Mouse (Mus musculus): ENCODE measurements around the gene Ptprd.

Gene Ptprd

GRCm38 (mm10) chr4:76286016-76286415 is 1925.7 kb downstream of the Ptprd start:
- no peak for DNase-seq

DNA sequence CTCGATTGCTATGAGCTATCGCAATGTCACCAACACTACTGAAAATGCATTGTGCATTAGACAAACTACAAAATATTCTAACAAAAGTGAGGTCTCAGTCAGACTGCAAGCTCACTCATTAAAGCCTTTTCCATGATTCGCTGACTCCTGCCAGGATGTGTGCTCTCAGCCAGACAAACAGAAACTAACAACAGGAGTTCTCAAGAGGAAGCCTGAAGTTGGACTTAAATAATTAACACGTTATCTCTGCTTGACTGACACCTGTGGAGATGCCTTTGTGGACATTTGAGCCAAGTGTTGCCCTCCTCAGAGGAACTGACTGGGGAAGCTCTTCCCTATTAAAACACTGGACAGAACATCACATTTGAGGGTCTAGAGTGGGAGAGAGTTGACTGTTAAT is 1928.9 kb downstream of the Ptprd start:
- DNase-seq, result no peak

DNA sequence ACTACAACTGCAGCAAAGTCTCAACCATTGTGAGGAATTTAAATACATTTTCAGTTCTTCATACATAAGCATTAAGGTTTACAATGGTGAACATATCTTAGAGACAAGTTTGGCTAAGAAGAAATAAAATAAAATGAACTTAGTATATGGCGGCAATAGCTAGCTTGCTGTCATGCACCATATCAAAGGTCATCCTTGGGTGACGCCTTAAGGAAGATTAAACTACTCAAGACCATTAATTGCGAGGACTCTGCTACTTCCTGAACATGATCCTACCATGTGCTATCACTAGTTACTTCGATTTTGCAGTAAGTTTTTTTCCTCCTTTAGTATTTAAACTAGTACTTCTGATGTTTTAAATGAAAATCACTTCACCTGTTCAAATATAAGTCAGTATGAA is 1949.0 kb downstream of the Ptprd start:
- no peak for DNase-seq

GRCm38 (mm10) chr4:76260686-76261085 is 1951.1 kb downstream of the Ptprd start:
- DNase-seq, result no peak

GRCm38 (mm10) chr4:76260286-76260685 is 1951.5 kb downstream of the Ptprd start:
- DNase-seq, result no peak

DNA sequence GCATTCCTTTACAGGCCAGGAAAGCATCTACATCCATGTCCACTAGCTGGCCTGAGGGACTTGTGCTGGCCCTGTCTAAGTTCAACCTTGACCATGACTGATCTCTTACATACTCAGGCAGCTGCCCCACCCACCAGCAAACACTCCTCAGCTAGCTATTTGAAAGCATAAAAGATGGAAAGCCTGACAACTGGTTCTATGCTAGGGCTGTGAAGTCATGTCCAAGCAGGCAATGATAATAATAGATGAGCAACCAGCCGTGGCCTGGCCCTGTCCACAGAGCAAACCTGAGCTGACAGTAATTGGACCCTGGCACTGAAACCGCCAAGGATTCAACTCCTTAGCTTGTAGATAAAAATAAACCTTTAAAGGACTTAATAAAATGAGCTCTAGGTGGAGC is 1952.1 kb downstream of the Ptprd start:
- peak; percentile 10 to 13 for DNase-seq

DNA sequence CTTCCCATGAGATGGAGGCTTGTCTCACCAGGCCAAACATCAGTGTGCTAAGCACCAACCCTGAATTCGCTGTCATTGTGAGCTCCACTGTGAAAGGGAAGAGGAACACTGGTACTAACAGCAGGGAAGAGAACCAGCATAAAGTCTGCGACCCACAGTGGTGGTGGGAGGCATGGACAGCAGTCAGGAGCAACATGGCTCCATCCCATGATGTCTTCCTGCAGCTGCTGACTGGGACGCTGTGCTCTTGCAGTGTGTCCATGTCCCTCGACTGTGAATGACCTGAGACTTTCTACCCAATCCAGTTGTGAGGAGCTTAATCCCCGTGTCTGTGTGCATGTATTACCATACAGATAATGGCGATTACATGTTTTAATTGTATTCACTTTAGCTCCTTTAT is 1967.4 kb downstream of the Ptprd start:
- no peak for DNase-seq

DNA sequence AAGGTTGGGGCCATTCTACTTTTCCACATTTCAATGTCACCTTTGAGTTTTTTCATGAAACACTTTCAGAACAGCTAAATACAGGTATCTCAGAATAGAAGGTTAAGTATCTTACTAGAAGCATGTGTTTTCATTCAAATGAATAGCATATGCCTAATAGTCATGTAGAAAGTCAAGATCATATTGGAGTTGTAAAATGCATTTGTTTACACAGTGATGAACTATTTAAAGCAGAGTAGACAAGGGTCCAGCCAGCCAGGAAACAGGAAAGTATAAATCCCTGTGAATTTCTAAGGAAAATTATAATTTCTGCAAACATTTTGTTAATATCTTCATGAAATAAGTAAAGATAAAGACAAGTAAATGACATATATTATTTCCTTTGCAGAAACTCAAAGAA is 1970.2 kb downstream of the Ptprd start:
- no peak for DNase-seq

GRCm38 (mm10) chr4:76241140-76241539 is 1970.6 kb downstream of the Ptprd start:
- no peak for DNase-seq

DNA sequence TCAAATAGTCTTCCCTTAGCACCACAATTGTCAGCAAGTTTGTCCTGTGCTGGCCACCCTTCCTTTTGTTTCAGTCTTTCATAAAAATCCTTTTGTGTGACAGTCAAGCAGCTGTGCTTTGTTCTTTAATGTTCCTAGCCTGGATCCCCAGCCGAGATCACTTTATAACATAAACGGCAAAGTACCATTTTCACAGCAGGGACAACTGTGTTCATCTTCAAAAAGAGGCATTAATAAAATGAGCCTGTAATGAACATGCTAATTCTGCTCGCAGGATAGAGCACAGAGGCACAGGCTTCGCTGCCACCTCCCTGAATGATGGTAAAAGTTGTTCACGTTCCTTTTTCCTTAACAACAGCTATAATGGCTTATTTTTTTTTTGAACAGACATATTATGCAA is 1972.7 kb downstream of the Ptprd start:
- DNase-seq, result no peak

GRCm38 (mm10) chr4:76238577-76238976 is 1973.2 kb downstream of the Ptprd start:
- no peak for DNase-seq

DNA sequence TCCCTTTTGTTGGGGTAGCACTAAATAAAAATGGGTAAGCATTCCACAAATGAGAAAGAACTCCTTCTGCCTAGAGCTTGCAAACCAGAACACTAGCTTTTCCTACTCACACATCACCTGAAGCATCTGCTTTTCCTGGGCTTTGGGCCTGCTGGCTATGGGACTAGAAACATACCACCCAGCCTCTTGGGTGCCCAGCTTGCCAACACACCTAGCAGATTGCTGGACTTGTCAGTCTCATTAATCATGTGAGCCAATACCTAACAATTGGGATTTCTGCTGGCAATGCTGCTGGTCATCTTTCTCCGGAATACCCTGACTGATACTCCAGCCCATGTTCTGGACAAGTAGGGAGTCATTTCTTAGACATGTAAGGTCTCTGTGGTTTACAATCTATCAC is 1973.9 kb downstream of the Ptprd start:
- no peak for DNase-seq

DNA sequence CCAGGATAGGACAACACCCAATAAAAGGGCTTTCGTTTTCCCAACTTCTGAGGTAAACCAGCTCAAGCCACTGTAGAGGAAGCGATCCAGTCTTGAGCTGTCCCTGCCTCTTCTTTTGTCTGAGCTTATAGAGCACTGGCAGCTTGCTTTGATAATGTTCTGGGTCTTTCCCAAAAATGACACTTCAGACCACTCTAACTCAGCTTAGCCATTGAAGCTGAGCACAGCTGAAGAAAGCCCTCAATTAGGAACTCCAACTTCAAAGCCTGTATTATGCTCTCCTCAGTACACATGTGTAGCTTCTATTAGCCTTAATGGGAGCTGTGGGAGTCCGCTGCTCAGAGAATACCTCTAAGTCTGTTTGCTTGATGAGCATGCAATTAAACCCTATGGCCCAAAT is 1988.0 kb downstream of the Ptprd start:
- no peak for DNase-seq

GRCm38 (mm10) chr4:76222520-76222919 is 1989.2 kb downstream of the Ptprd start:
- no peak for DNase-seq

DNA sequence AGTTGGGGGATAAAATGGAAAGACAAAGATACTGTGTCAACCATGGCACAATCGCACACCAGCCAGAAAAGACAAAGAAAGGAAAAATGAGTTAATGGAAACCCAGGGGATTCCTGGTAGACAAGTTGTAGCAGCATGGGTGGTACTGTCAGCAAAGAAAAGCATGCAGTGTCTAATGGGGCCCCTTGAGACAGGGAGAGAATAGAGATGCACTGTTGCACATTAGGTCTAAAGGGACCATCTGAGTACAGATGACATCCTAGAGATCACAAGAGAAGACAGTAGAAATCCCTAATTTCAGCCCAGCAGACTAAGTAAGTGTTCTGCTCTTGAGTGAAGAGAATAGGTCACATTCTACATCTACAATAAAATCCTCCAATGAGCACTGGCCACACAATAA is 1993.7 kb downstream of the Ptprd start:
- no peak for DNase-seq

GRCm38 (mm10) chr4:76215141-76215540 is 1996.6 kb downstream of the Ptprd start:
- no peak for DNase-seq

DNA sequence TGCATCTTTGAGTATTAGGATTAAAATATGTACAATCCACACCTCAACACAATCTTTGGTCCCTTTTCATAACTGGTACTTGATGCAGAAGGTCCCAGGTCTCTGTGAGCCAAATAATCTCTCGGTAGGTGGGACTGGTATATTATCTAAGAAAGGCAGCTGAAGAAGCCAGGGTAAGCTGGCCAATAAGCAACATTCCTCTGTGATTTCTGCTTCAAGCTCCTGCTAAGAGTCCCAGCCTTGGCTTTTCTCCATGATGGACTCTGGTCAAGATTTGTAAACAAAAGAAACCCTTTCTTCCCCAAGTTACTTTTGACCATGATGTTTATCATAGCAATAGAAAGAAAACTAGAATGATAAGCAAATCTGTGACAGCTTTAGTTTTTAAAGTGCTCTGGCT is 2012.4 kb downstream of the Ptprd start:
- DNase-seq, result no peak

DNA sequence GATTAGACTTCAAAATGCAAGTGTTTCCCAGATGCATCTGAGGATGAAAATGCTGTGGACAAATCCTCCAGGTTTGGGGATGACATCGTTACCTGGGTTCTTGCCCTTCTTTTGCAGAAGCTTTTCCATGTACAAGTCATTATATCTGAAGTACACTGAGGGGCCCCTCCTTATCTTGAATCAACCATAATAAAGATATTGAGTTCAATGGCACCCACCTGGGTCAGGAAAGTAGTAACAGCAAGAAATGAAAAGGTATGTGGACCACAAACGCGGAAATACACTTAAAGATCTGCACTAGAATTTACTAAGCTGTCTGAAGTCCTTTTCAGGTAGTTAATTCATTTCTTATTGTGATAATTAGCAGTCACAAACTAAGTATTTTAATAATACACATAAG is 2017.0 kb downstream of the Ptprd start:
- DNase-seq, result no peak

DNA sequence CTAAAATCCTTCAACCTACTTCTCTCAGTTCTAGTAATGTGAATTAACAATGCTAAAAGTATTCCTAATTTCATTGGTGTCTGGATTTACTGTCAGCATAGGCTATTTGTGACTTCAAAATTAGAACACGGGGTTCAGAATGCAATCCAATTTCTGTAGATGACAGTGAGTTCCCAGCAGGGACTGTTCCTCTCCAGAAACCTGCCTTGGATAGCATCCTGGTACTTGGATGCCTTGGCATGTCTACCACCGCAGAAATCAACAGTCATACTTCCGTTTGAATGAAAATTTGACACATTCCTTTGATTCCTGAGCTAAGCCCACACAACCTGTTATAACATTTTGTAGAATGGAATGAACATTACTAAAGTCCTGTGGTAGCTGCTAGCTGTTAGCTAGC is 2018.3 kb downstream of the Ptprd start:
- no peak for DNase-seq

- DNase-seq, result no peak
These were observed 2019.7 kb downstream of the Ptprd start for GRCm38 (mm10) chr4:76192031-76192430.

DNA sequence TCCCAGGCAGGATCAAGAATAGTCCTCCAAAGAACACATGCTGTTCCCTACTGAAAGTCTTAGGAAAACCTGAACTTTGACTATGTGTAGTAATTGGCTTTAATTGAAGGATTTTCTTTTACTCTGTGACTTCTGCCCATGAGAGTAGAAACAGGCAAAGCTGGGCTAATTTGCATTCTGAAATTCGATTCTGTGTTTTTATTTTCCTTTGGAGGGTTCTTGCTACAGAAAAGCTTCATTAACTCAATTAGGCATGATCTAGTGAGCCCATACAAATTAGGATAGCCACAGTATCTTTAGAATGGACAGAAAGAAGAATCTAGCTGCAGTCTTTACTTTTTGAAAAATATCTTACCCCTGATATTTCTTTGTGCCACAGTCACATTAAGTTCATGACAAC is 2021.0 kb downstream of the Ptprd start:
- no peak for DNase-seq

DNA sequence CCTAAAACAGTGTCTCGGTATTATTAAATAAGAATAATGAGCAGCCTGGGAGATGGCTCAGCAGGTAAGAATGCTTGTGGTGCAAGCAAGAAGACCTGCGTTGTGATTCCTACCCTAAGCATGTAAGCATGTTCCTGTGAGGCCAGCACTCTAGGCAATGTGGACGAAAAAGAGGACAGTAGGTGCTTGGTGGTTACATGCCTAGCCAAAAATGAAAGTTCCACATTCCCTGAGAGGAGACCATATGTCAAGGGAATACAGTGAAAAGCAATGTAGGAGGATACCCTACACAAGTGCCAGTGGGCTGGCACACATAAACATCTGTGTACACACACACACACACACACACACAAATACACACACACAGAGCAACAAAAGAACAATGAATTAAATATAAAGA is 2028.7 kb downstream of the Ptprd start:
- no peak for DNase-seq

DNA sequence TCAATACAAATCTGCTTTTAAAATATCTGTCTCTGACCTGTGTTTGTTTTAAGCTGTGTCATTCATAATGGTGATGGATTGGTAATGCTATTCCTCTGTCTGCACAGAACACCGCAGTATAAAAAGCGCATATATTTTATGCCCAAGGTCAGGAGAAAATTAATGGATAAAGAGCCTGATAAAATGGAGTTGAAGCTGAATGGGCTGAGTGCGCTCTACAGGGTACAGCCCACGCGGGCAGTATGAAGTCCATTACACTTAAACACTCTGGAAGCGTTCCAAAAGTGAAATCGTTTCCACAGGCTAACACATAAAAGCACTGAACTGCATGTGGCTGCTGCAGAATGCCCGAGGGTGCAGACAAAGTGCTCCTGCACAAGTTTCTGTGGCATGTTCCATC is 2032.3 kb downstream of the Ptprd start:
- peak in 1 of 2 experiments; percentile 18 for DNase-seq

DNA sequence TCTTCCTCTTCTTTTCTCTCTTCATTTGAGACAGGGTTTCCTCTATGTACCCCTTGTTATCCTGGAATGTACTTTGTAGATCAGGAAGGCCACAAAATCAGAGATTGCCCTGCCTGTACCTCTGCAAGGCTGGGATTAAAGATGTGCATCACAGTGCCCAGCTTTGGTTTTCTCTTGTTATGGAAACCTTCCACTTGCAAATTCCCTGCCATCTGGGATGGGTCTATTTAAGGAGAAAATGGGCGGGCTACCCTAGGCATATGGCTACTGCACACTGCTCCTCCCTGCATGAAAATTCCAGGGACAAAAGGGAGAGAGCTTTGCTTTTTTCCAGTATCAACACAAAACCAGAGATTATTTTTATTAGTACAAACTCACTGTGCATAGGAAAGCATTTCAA is 2036.7 kb downstream of the Ptprd start:
- no peak for DNase-seq

GRCm38 (mm10) chr4:76155750-76156149 is 2056.0 kb downstream of the Ptprd start:
- no peak for DNase-seq

- no peak for DNase-seq
These were observed 2057.6 kb downstream of the Ptprd start for GRCm38 (mm10) chr4:76154190-76154589.
